Mouse (Mus musculus) heart, embryonic 14.5 days (tissue): ENCODE measurements around the gene Arrb1. TPM values are rescaled to one million over a fixed set of nuclear protein-coding genes. Genes with fewer than 3 reads are reported as not detected.
A peak's percentile ranks its signal among the peaks of the same experiment; 100 is the strongest.
"Not testable (repeated sequence)": the region's sequence is repeated elsewhere in the genome, so short reads cannot be mapped to it uniquely, and the experiment has no call there.

Source experiments
- ATAC-seq: fragments of 200-750 bp; cut with Nextera tagmentation; 2 replicates; pipeline ENCODE4 v1.8.0; 2017; ENCODE audit warnings: low read depth, moderate TSS enrichment; ENCODE audit not compliant: insufficient number of reproducible peaks, insufficient read depth, low FRiP score
- H3K27ac ChIP-seq, 2 experiments: fragments of 200-500 bp in 1 of 2; fragments of 300-500 bp in 1 of 2; sonication (generic) in 1 of 2; replicated peaks in 1 of 2; 2 replicates each; pipeline ENCODE4 v1.5.1; 2012 to 2014; ENCODE audit warnings: low read depth in 2 of 2, low read length in 2 of 2, control low read depth in 1 of 2, mild to moderate bottlenecking in 1 of 2, mixed read lengths in 1 of 2; ENCODE audit not compliant: control insufficient read depth in 1 of 2, insufficient read depth in 1 of 2
- H3K27me3 ChIP-seq: fragments of 300-500 bp; sonication (generic); 2 replicates; pipeline ENCODE4 v1.6.1; 2014; ENCODE audit warnings: mild to moderate bottlenecking, low read length, control low read depth; ENCODE audit not compliant: control insufficient read depth, insufficient read depth
- H3K36me3 ChIP-seq: fragments of 300-500 bp; sonication (generic); 2 replicates; pipeline ENCODE4 v1.6.1; 2014; ENCODE audit warnings: mild to moderate bottlenecking, control low read depth, low read length, mixed read lengths; ENCODE audit not compliant: control insufficient read depth, insufficient read depth
- H3K4me1 ChIP-seq, 2 experiments: fragments of 200-500 bp in 1 of 2; fragments of 300-500 bp in 1 of 2; sonication (generic) in 1 of 2; 2 replicates each; pipeline ENCODE4 v1.6.1; 2012 to 2014; ENCODE audit warnings: low read length in 2 of 2, control low read depth in 1 of 2, mixed read lengths in 1 of 2; ENCODE audit not compliant: control insufficient read depth in 2 of 2, insufficient read depth in 2 of 2
- H3K4me2 ChIP-seq: fragments of 300-500 bp; sonication (generic); 2 replicates; pipeline ENCODE4 v1.6.1; 2014; ENCODE audit warnings: mild to moderate bottlenecking, low read length
- H3K4me3 ChIP-seq, 2 experiments: fragments of 200-500 bp in 1 of 2; fragments of 300-500 bp in 1 of 2; sonication (generic) in 1 of 2; 2 replicates each; pipeline ENCODE4 v1.5.1; 2012 to 2014; ENCODE audit warnings: low read length in 2 of 2, mild to moderate bottlenecking in 2 of 2, control low read depth in 1 of 2, low read depth in 1 of 2, moderate library complexity in 1 of 2; ENCODE audit not compliant: control insufficient read depth in 1 of 2, insufficient read depth in 1 of 2
- H3K9ac ChIP-seq: fragments of 300-500 bp; sonication (generic); 2 replicates; pipeline ENCODE4 v1.6.1; 2014; ENCODE audit warnings: mild to moderate bottlenecking, low read length
- H3K9me3 ChIP-seq: fragments of 300-500 bp; sonication (generic); 2 replicates; pipeline ENCODE4 v1.6.1; 2016; ENCODE audit warnings: low read length, control low read depth; ENCODE audit not compliant: control insufficient read depth
- WGBS: fragments of 180-500 bp; shearing (Covaris S2); extraction: QIAGEN DNeasy Blood & Tissue Kit; methylation state at CpG from one replicate; pipeline ENCODE4 v1.1.7; 2014; 5-methylcytosine and 5-hydroxymethylcytosine counted together
- polyA plus RNA-seq: library from polyadenylated mRNA; unstranded; fragments of >200 nt; fragmentation: Nextera tagmentation; extraction: Ambion mirVana; gene quantifications from 2 replicates; pipeline ENCODE4 v1.2.1, GENCODE M21; 2014

Arrb1 gene
- polyA plus RNA-seq, 1 experiment from 2014 or later = 4.1 TPM

- ATAC-seq, H3K4me1 ChIP-seq, H3K27ac ChIP-seq, H3K4me2 ChIP-seq, H3K36me3 ChIP-seq, H3K9ac ChIP-seq, H3K27me3 ChIP-seq, H3K9me3 ChIP-seq, H3K4me3 ChIP-seq: not testable (repeated sequence)
- 25% methylated on average over 2 of the region's 2 CpGs for WGBS
Measured at GRCm38 (mm10) chr7:99508187-99508586, 27.1 kb upstream of the Arrb1 start.

- Histone ChIP-seq H3K27me3 (no peaks in the 10 kb centered on the region), H3K9me3 (peaks cover 7% of the 10 kb centered on the region; the same call in 1 of the 2 replicates), H3K27ac (no peak overlapping the region), H3K4me1 (peaks cover 4 to 6% of the 10 kb centered on the region in 2 experiments; a peak in 3 of 4 replicates), H3K4me2 (peak overlapping the region; percentile 46), H3K36me3 (no peaks in the 10 kb centered on the region), H3K4me3 (no peak overlapping the region), H3K9ac (no peak overlapping the region)
- WGBS = 9% methylated on average over 8 of the region's 8 CpGs
- ATAC-seq = 0 out of 2 replicates have a peak, but pooled peaks have one; percentile 31
Measured at GRCm38 (mm10) chr7:99510087-99510501, 25.2 kb upstream of the Arrb1 start.

DNA sequence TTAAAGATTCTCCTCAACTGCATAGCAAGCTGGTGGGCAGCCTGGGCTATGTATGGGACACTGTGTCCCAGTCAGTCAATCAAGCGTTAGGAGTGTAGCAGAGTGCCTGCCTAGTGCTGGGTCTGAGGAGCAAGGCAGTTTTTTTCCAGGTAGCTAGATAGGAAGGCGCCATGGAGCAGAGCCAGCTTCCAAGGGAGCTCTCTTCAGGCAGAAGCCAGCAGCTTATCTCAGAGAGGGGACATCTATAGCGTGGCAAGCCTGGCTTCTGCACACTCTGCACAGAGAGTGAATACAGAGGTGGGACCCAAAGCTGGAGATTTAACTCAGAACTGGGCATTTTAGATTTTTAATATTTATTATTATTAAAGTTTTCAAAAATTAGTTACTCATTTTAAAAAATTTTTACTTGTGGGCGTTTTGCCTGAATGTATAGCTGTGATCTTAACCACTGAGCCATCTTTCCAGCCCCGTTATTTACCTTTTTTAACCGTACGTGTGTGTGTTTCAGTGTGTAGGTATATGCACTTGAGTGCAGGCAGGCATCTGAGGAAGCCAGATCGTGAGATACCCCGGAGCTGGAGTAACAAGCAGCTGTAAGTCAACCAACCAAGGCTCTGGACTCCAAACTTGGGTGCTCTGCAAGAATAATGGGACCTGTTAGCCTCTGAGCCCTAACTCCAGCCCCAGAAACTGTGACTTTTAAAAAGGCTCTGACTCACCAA is 19.0 kb upstream of the Arrb1 start:
- Histone ChIP-seq H3K27ac (no peak overlapping the region), H3K36me3 (no peaks in the 10 kb centered on the region), H3K4me3 (no peak overlapping the region), H3K27me3 (no peaks in the 10 kb centered on the region), H3K4me2 (no peak overlapping the region), H3K4me1 (peaks cover 9 to 14% of the 10 kb centered on the region in 2 experiments), H3K9ac (no peak overlapping the region), H3K9me3 (no peaks in the 10 kb centered on the region)
- 48% methylated on average over 9 of the region's 9 CpGs for WGBS
- peak; percentile 50; the same call in 1 of the 2 replicates for ATAC-seq

GRCm38 (mm10) chr7:99516814-99517157 is 18.5 kb upstream of the Arrb1 start:
- Histone ChIP-seq H3K27me3 (no peaks in the 10 kb centered on the region), H3K9me3 (no peaks in the 10 kb centered on the region), H3K36me3 (no peaks in the 10 kb centered on the region), H3K4me1 (peaks cover 9 to 14% of the 10 kb centered on the region in 2 experiments), H3K4me2 (no peak overlapping the region), H3K4me3 (no peak overlapping the region), H3K9ac (no peak overlapping the region), H3K27ac (no peak overlapping the region)
- 38% methylated on average over 3 of the region's 3 CpGs for WGBS
- ATAC-seq = no peak; the same call in 1 of the 2 replicates

GRCm38 (mm10) chr7:99518954-99519644 is 16.2 kb upstream of the Arrb1 start:
- Histone ChIP-seq H3K4me3 (no peak overlapping the region), H3K4me2 (no peak overlapping the region), H3K4me1 (peaks cover 9 to 14% of the 10 kb centered on the region in 2 experiments), H3K9ac (no peak overlapping the region), H3K9me3 (no peaks in the 10 kb centered on the region), H3K36me3 (no peaks in the 10 kb centered on the region), H3K27ac (no peak overlapping the region), H3K27me3 (no peaks in the 10 kb centered on the region)
- 59% methylated on average over 4 of the region's 4 CpGs for WGBS
- ATAC-seq = no peak

- no peaks in the 10 kb centered on the region for H3K9me3 ChIP-seq
- no peak for ATAC-seq
- H3K36me3 ChIP-seq = no peaks in the 10 kb centered on the region
- no peak overlapping the region for H3K27ac ChIP-seq
- H3K27me3 ChIP-seq = no peaks in the 10 kb centered on the region
- H3K9ac ChIP-seq = no peak overlapping the region
- no peak overlapping the region for H3K4me3 ChIP-seq
- no peak overlapping the region for H3K4me2 ChIP-seq
- 65% methylated on average over 8 of the region's 8 CpGs for WGBS
- H3K4me1 ChIP-seq = no peaks in the 10 kb centered on the region
Measured at GRCm38 (mm10) chr7:99523121-99523520, 12.1 kb upstream of the Arrb1 start.

DNA sequence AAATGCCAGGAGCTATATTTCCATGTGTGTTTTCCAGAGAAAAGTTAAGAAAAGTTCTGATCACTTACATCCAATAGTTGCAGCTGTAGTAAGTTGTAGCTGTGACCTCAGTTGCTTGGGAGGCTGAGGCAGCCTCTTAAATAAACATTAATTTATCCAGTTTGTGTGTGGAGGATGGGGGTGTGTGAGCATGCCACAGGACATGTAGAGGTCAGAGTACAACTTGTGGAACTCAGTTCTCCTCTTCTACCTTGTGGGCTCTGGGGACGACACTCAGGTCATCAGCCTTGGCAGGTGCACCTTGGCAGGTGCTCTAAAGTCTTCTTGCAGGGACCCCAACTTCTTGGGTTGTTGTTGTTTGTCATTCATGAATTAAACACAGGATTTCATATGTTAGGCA is 11.4 kb upstream of the Arrb1 start:
- Histone ChIP-seq H3K4me3 (no peak overlapping the region), H3K9me3 (no peaks in the 10 kb centered on the region), H3K27ac (no peak overlapping the region), H3K4me1 (no peaks in the 10 kb centered on the region; a peak in 1 of 4 replicates), H3K4me2 (no peak overlapping the region), H3K36me3 (no peaks in the 10 kb centered on the region), H3K27me3 (no peaks in the 10 kb centered on the region), H3K9ac (no peak overlapping the region)
- no peak for ATAC-seq
- 84% methylated on average over 1 of the region's 1 CpGs for WGBS
